Mouse (Mus musculus) E14TG2a.4 (cell line): Measurements from ENCODE around the gene Atxn1.

Source experiments
- CTCF ChIP-seq: conservative IDR thresholded peaks from 2 replicates; pipeline ENCODE4 v1.5.1; 2014; ENCODE audit warnings: low read length
- NANOG ChIP-seq: IDR thresholded peaks from 2 replicates; pipeline ENCODE4 v1.6.1; 2014; ENCODE audit warnings: borderline replicate concordance, low read length, mixed read lengths
- POU5F1 ChIP-seq: IDR thresholded peaks from 2 replicates; pipeline ENCODE4 v1.6.1; 2014; ENCODE audit warnings: low read length, borderline replicate concordance

DNA sequence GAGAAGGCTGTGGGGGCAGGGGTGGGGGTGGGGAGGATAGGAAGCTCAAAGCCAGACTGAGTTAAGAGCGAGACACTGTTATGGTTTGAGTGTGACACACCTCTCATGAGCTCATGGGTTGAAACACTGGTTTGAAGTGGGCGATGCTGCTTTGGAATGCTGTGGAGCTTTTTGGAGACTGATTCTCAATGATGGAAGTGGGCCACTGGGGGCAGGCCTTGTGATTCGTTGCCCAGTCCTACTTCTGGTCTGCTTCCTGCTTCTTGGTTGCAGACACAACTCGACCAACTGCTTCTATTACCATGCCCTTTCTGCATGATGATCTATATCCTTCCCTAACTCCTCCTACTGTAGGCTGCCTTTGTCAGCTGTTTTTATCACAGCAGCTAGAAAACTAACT lies 216.1 kb downstream of the Atxn1 start:
- no peak for TF ChIP-seq CTCF
- no peak for TF ChIP-seq POU5F1
- TF ChIP-seq NANOG: no peak
